Mouse (Mus musculus): Measurements from ENCODE around the gene Pax7.

Pax7 gene

DNA sequence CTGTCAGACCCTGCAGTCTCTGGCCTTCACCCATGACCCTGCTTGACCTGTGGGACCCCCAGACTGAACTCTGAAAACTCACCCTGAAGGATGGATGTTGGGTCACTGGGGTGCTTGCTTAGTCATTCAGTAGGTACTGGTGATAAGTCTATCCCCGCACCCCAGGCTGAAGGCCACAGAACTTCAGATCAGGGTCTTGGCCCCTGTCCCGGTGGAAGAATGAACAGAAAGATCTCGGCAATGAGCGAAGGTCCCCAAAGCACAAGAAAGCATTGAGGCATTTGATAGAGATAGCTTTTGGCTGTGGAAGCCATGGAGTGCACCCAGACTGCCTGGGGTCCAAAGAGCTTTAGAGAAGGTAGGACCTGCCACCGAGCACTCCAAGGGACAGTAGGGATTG, 82.4 kb downstream of the Pax7 start:
- no peak for DNase-seq (ENCODE audit: low read depth, low spot score)

DNA sequence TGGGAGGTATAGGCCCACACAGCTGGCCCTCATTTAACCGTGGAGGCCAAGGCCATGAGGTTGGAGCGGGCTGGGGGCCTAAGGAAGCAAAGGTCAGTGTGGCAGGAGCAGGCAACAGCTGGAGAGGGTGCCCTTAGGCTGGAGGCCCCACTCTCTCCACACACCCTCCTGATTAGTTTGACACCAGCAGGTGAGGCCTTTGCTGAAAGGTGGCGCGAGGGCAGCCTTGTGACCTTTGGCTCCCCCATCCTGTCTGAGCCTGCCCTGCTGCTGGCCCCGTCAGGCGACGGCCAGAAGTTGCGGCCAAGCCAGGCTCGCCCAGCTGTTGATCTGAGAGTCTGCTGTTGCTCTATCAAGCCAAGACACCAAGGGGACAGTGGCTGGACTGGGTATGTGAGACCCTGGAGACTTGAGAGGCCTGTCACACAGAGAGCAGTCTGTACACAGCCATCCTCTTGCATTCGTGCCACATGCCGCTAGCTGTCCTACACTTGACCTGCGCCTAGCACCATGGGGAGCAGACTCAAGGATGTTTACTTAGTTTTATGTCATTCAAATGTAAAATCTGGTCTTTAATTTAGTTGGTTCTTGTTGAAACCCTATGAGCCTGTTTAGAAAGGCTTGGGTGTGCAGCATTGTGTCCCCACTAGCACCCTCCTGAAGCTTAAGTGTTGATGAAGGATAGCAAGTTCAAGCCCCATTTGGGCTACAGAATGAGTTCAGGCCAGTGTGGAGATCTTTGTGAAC, 86.0 kb downstream of the Pax7 start:
- DNase-seq (ENCODE audit: low read depth, low spot score) = no peak

GRCm38 (mm10) chr4:139746177-139746576, 87.2 kb downstream of the Pax7 start:
- DNase-seq (ENCODE audit: low read depth, low spot score) = no peak

DNA sequence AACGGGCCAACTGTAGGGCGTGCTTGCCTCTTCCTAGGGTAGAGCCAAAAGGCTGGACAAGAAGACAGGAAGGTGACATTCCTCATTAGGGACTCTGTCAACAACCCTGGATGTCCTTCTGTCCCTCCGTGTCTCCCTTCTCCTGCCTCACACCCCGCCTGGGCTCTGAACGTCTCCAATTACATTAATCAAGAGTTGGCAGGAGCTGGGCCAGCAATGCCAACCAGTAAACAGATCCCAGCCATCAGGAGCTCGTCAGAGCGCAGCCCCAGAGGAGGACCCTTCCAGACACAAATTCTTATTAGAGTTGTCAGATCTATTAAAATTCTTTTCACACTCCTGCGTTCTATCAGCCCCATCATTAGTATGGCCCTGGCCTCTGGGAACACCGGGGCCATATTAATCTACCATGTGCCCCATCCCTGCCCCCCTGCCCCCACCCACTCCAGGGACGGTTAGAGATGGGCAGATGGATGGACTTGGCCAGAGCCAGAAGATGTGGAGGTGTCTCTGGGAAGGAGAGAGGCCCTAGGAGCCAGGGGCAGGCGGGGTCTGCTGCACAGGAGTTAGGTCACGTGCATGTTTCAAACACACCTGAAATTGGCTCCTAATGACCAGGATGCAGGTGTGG, 88.4 kb downstream of the Pax7 start:
- no peak for DNase-seq (ENCODE audit: low read depth, low spot score)

GRCm38 (mm10) chr4:139743626-139744025, 89.7 kb downstream of the Pax7 start:
- no peak for DNase-seq (ENCODE audit: low read depth, low spot score)

DNA sequence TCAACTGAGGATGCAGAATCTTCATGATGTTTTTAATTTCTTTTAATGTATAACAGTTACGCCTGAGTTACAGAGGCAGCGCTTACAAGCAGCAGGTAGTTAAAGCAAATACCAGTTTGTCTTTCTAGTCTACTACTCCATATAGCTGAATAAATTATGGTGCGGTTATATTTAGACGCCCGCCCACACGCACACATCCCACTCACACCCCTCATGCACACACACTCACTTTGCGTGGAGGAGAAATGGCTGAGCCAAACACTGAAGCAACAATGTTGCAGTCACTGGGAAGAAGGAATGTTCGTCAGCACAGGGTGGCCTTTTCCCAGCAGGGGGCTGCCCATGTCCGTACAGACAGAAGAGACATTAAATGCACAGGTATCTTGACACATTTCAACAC, 96.3 kb downstream of the Pax7 start:
- no peak for DNase-seq (ENCODE audit: low read depth, low spot score)

DNA sequence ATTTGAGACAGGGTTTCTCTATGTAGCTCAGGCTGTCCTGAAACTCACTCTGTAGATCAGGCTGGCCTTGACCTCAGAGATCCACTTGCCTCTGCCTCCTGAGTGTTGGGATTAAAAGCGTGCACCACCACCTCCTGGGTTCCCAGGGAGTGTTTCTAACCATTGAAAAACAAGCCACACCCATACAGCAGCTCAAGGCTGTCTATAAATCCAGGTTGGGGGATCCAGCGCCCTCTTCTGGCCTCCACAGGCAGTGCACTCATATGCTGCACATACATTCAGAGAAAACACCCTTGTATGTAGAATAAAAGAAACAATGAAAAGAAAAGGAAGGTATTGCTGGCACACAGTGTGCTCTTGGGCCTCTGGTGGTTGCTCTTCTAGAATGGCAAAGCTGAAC, 106.2 kb downstream of the Pax7 start:
- no peak for DNase-seq (ENCODE audit: low read depth, low spot score)

GRCm38 (mm10) chr4:139725421-139725820, 107.9 kb downstream of the Pax7 start:
- no peak for DNase-seq (ENCODE audit: low read depth, low spot score)

GRCm38 (mm10) chr4:139724296-139724695, 109.0 kb downstream of the Pax7 start:
- DNase-seq (ENCODE audit: low read depth, low spot score) = no peak

- no peak for DNase-seq (ENCODE audit: low read depth, low spot score)
These were observed 114.3 kb downstream of the Pax7 start for GRCm38 (mm10) chr4:139718978-139719377.

- no peak for DNase-seq (ENCODE audit: low read depth, low spot score)
These were observed 116.7 kb downstream of the Pax7 start for GRCm38 (mm10) chr4:139716477-139717169.

DNA sequence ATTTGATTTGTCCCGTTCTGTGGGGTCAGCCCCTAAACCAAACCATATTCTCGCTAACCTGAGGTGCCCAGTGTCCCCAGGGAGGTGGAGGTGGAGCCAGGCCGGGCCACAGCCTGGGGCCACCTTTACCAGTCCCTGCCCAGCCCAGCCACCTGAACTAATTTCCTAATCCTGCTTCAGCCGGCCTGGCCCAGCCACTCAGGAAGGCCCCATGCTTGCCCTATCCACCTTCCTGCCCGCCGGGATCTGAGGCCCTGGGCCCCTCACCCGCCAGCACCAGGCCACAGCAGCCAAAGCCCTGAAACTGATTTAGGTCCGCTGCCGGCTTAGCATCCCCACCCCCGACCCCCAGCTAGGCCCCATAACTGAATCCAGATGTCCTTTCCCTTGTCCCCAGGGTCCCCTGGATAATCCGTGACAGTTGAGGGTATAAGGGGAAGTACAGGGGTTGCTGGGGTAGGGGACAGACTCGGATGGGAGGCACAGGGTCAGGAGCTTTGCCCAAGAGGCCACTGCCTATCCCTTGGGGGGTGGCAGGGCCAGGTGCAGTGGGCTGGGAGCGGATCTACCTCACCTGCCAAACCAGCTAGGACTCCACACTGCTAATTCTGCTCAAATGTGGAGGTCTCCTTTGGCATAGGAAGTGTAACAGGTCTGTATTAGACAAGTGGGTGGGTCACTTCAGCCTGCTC, 117.9 kb downstream of the Pax7 start:
- DNase-seq (ENCODE audit: low read depth, low spot score) = no peak

- DNase-seq (ENCODE audit: low read depth, low spot score) = no peak
These were observed 122.6 kb downstream of the Pax7 start for GRCm38 (mm10) chr4:139710467-139711334.

GRCm38 (mm10) chr4:139705986-139706385, 127.3 kb downstream of the Pax7 start:
- no peak for DNase-seq (ENCODE audit: low read depth, low spot score)

GRCm38 (mm10) chr4:139703468-139703867, 129.9 kb downstream of the Pax7 start:
- DNase-seq (ENCODE audit: low read depth, low spot score) = no peak

GRCm38 (mm10) chr4:139702914-139703313, 130.4 kb downstream of the Pax7 start:
- no peak for DNase-seq (ENCODE audit: low read depth, low spot score)

DNA sequence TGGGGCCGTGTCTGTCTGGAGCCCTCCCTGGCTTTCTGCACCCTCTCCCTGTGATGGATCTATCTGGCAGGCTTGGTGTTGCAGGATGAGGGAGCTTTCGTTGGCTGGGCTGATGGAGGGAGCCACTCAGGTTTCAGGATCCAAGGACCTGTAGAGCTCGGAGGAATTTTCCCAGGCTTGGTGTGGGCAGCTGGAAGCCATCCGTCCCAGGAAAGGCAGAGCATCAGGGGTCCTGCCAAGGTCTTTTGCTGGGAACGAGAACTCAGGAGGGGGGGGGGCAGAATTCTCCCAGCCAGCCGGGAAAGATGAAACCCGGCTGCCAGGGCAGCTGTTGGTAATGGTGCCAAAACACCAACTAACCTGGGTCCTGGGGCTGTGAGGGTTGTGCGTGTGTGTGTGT, 134.7 kb downstream of the Pax7 start:
- no peak for DNase-seq (ENCODE audit: low read depth, low spot score)

DNA sequence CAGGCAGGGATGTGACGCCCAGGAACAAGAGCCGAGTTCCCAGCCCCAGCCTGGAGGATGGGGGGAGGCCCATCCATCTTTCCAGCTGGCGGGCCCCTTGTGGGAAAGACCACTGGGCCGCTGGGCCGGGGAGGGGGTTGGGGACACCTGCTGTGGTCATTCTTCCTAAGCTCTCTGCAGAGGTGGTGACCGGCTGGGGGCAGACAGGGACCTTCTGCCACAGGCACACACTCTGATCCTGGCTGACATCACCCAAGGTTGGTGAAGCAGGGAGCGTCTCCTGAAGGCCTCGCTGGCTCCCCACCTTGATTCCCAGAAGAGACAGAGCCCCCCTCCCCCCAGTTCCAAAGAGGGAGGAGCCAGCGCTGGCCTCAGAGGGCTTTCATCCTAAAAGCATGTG, 135.6 kb downstream of the Pax7 start:
- DNase-seq (ENCODE audit: low read depth, low spot score) = no peak

DNA sequence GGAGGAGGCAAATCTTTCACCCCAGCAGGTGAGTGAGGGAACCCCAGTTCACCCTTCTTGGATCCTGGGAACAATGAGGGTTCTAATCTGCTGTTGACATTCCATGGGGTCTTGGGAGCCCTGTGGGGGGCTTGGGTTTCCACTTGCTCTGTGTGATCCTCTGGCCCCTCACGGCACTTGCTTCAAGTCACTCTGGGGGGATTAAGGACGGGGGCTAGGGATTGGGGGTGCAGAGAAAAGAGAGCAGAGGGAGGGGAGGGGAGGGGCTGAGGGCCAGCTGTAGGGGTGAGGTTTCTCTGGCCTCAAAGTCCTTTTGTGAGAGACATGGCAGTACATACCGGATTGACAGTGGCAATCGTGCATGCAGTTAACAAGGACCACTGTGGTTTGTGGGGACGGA, 140.0 kb downstream of the Pax7 start:
- DNase-seq (ENCODE audit: low read depth, low spot score) = no peak

GRCm38 (mm10) chr4:139689627-139690269, 143.6 kb downstream of the Pax7 start:
- no peak for DNase-seq (ENCODE audit: low read depth, low spot score)

GRCm38 (mm10) chr4:139688058-139688457, 145.3 kb downstream of the Pax7 start:
- DNase-seq (ENCODE audit: low read depth, low spot score) = no peak

Measured in retina, postnatal 7 days (tissue).